Mouse (Mus musculus) midbrain, embryonic 11.5 days (tissue): ENCODE data around the gene Ranbp3. TPM values are rescaled to one million over a fixed set of nuclear protein-coding genes. Genes with fewer than 3 reads are reported as not detected.
A peak's percentile ranks its signal among the peaks of the same experiment; 100 is the strongest.

Experiments used
- ATAC-seq: fragments of 200-750 bp; cut with Nextera tagmentation; 2 replicates; pipeline ENCODE4 v1.8.0; 2017; ENCODE audit warnings: moderate TSS enrichment, moderate library complexity; ENCODE audit not compliant: low FRiP score
- DNase-seq: peaks from one replicate; pipeline ENCODE4 v3.0.0; 2015; ENCODE audit warnings: low spot score; ENCODE audit errors: missing footprints
- H3K27ac ChIP-seq: fragments of 300-500 bp; sonication (generic); 2 replicates; pipeline ENCODE4 v1.5.1; 2014; ENCODE audit warnings: low read depth, low read length
- H3K27me3 ChIP-seq: fragments of 300-500 bp; sonication (generic); 2 replicates; pipeline ENCODE4 v1.6.1; 2014; ENCODE audit warnings: mild to moderate bottlenecking, low read length, moderate library complexity, mixed read lengths; ENCODE audit not compliant: control insufficient read depth, insufficient read depth
- H3K36me3 ChIP-seq: fragments of 300-500 bp; sonication (generic); 2 replicates; pipeline ENCODE4 v1.6.1; 2014; ENCODE audit warnings: mild to moderate bottlenecking, low read length, moderate library complexity, mixed read lengths; ENCODE audit not compliant: control insufficient read depth, insufficient read depth
- H3K4me1 ChIP-seq: fragments of 300-500 bp; sonication (generic); 2 replicates; pipeline ENCODE4 v1.6.1; 2014; ENCODE audit warnings: low read length; ENCODE audit not compliant: control insufficient read depth, insufficient read depth
- H3K4me2 ChIP-seq: fragments of 300-500 bp; sonication (generic); 2 replicates; pipeline ENCODE4 v1.6.1; 2014; ENCODE audit warnings: mild to moderate bottlenecking, moderate library complexity
- H3K4me3 ChIP-seq: fragments of 300-500 bp; sonication (generic); 2 replicates; pipeline ENCODE4 v1.5.1; 2014; ENCODE audit warnings: low read depth, low read length
- H3K9ac ChIP-seq: fragments of 300-500 bp; sonication (generic); 2 replicates; pipeline ENCODE4 v1.6.1; 2014; ENCODE audit warnings: low read length
- H3K9me3 ChIP-seq: fragments of 300-500 bp; sonication (generic); 2 replicates; pipeline ENCODE4 v1.6.1; 2016; ENCODE audit warnings: low read length; ENCODE audit not compliant: control insufficient read depth
- WGBS: fragments of 180-500 bp; shearing (Covaris S2); extraction: QIAGEN DNeasy Blood & Tissue Kit; methylation state at CpG from one replicate; pipeline ENCODE4 v1.1.7; 2014; 5-methylcytosine and 5-hydroxymethylcytosine counted together
- polyA plus RNA-seq: library from polyadenylated mRNA; unstranded; fragments of >200 nt; fragmentation: Nextera tagmentation; extraction: Ambion mirVana; gene quantifications from 2 replicates; pipeline ENCODE4 v1.2.1, GENCODE M21; 2014

The Ranbp3 gene
- polyA plus RNA-seq, 1 experiment from 2014 or later, result 112 TPM

GRCm38 (mm10) chr17:56667591-56667990 lies 5.5 kb upstream of the Ranbp3 start:
- 79% methylated on average over 3 of the region's 3 CpGs for WGBS
- no peak for ATAC-seq
- no peaks in the 10 kb centered on the region for H3K36me3 ChIP-seq
- peaks cover 3% of the 10 kb centered on the region; the same call in 1 of the 2 replicates for H3K27me3 ChIP-seq
- no peaks in the 10 kb centered on the region for H3K9me3 ChIP-seq
- H3K4me2 ChIP-seq, result no peak overlapping the region
- no peak for DNase-seq
- H3K4me3 ChIP-seq, result no peak overlapping the region
- no peak overlapping the region for H3K27ac ChIP-seq
- H3K9ac ChIP-seq, result no peak overlapping the region
- peaks cover 17% of the 10 kb centered on the region for H3K4me1 ChIP-seq

GRCm38 (mm10) chr17:56668384-56669144 lies 4.5 kb upstream of the Ranbp3 start:
- Histone ChIP-seq H3K4me2 (peak overlapping the region; percentile 65), H3K4me3 (peak overlapping the region; percentile 32), H3K36me3 (no peaks in the 10 kb centered on the region), H3K9me3 (no peaks in the 10 kb centered on the region), H3K9ac (peak overlapping the region; percentile 37; the same call in 1 of the 2 replicates), H3K27ac (no peak overlapping the region), H3K27me3 (peaks cover 3% of the 10 kb centered on the region; the same call in 1 of the 2 replicates), H3K4me1 (peaks cover 17% of the 10 kb centered on the region)
- ATAC-seq, result peak; percentile 12; the same call in 1 of the 2 replicates
- 6% methylated on average over 31 of the region's 31 CpGs for WGBS
- DNase-seq, result peak; percentile 97

GRCm38 (mm10) chr17:56669766-56670165 lies 3.3 kb upstream of the Ranbp3 start:
- Histone ChIP-seq H3K4me2 (no peak overlapping the region), H3K4me1 (peaks cover 16% of the 10 kb centered on the region), H3K9ac (no peak overlapping the region), H3K27me3 (peaks cover 3% of the 10 kb centered on the region; the same call in 1 of the 2 replicates), H3K27ac (no peak overlapping the region), H3K4me3 (no peak overlapping the region), H3K9me3 (no peaks in the 10 kb centered on the region), H3K36me3 (no peaks in the 10 kb centered on the region)
- no peak for ATAC-seq
- WGBS, result 85% methylated on average over 8 of the region's 8 CpGs
- DNase-seq, result peak; percentile 67

GRCm38 (mm10) chr17:56673647-56674416 lies 738 bp downstream of the Ranbp3 start:
- Histone ChIP-seq H3K36me3 (peaks cover 6% of the 10 kb centered on the region), H3K9me3 (no peaks in the 10 kb centered on the region), H3K9ac (peak overlapping the region; percentile 96), H3K4me2 (peak overlapping the region; percentile 79), H3K27ac (peak overlapping the region; percentile 64; the same call in 1 of the 2 replicates), H3K4me1 (peaks cover 17% of the 10 kb centered on the region), H3K27me3 (no peaks in the 10 kb centered on the region), H3K4me3 (peak overlapping the region; percentile 97)
- DNase-seq (peak; percentile 88), ATAC-seq (peak; percentile 19)
- 3% methylated on average over 34 of the region's 37 CpGs for WGBS

- Histone ChIP-seq H3K4me3 (no peak overlapping the region), H3K27ac (no peak overlapping the region), H3K4me1 (0 out of 2 replicates have a peak, but pooled peaks cover 3% of the 10 kb centered on the region), H3K36me3 (peaks cover 13% of the 10 kb centered on the region), H3K9me3 (no peaks in the 10 kb centered on the region), H3K9ac (no peak overlapping the region), H3K27me3 (no peaks in the 10 kb centered on the region), H3K4me2 (no peak overlapping the region)
- 82% methylated on average over 4 of the region's 4 CpGs for WGBS
- DNase-seq, result no peak
- no peak for ATAC-seq
Observed at GRCm38 (mm10) chr17:56681791-56682190, 8.7 kb downstream of the Ranbp3 start.

- Histone ChIP-seq H3K9ac (no peak overlapping the region), H3K36me3 (peaks cover 11% of the 10 kb centered on the region), H3K9me3 (no peaks in the 10 kb centered on the region), H3K27me3 (no peaks in the 10 kb centered on the region), H3K27ac (no peak overlapping the region), H3K4me2 (no peak overlapping the region), H3K4me3 (no peak overlapping the region), H3K4me1 (no peaks in the 10 kb centered on the region)
- ATAC-seq (no peak), DNase-seq (peak; percentile 4)
- 82% methylated on average over 3 of the region's 3 CpGs for WGBS
Observed at GRCm38 (mm10) chr17:56682880-56683279, 9.8 kb downstream of the Ranbp3 start.

- H3K27ac ChIP-seq, result no peak overlapping the region
- H3K4me1 ChIP-seq, result no peaks in the 10 kb centered on the region
- H3K9ac ChIP-seq, result no peak overlapping the region
- no peaks in the 10 kb centered on the region for H3K9me3 ChIP-seq
- no peak overlapping the region for H3K4me3 ChIP-seq
- H3K36me3 ChIP-seq, result peaks cover 17% of the 10 kb centered on the region
- 92% methylated on average over 5 of the region's 5 CpGs for WGBS
- H3K27me3 ChIP-seq, result no peaks in the 10 kb centered on the region
- no peak overlapping the region for H3K4me2 ChIP-seq
- no peak for ATAC-seq
- DNase-seq, result peak; percentile 69
Observed at GRCm38 (mm10) chr17:56683546-56684140, 10.5 kb downstream of the Ranbp3 start.

- ATAC-seq, result no peak
- H3K9ac ChIP-seq, result no peak overlapping the region
Observed at GRCm38 (mm10) chr17:56684649-56685048, 11.6 kb downstream of the Ranbp3 start.

More at GRCm38 (mm10) chr17:56684649-56685048, 11.6 kb downstream of the Ranbp3 start:
- Histone ChIP-seq H3K4me1 (no peaks in the 10 kb centered on the region), H3K27ac (no peak overlapping the region), H3K4me3 (no peak overlapping the region), H3K9me3 (no peaks in the 10 kb centered on the region), H3K4me2 (no peak overlapping the region), H3K36me3 (peaks cover 17% of the 10 kb centered on the region), H3K27me3 (no peaks in the 10 kb centered on the region)
- WGBS, result 86% methylated on average over 2 of the region's 2 CpGs
- peak; percentile 51 for DNase-seq
